Mouse (Mus musculus) adrenal gland, adult (tissue): ENCODE measurements around the gene Acrbp.
A peak's percentile ranks its signal among the peaks of the same experiment; 100 is the strongest.
"Not testable (repeated sequence)": the region's sequence is repeated elsewhere in the genome, so short reads cannot be mapped to it uniquely, and the experiment has no call there.

Experiments used
- DNase-seq, 2 experiments: peaks; one replicate each; pipeline ENCODE4 v3.0.0; 2022 to 2023; ENCODE audit warnings: low spot score in 1 of 2; ENCODE audit not compliant: inconsistent age in 2 of 2

The Acrbp gene

DNA sequence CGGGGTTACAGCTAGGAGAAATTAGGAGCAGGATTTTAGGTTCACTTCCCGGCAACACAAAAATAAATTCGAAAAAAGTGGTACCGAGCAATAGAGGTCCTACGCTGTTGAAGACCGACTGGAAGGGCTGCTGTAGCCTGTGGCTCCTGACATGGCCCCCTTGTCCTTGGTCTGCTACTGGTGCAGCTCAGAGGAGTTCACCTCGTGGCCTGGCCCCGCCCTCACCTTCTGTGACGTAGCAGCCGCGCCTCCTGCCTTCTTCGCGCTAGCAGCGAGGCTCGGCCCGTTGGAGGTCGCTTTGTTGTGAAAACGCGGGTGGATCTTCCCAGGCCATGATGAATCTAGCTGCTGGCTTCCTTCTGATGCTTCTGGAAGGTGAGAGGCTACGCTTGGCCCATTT lies at the start of gene Acrbp:
TSS of gene Acrbp (plus strand) at position 12 of the 400 bp plus-strand sequence.
- DNase-seq: no peak

DNA sequence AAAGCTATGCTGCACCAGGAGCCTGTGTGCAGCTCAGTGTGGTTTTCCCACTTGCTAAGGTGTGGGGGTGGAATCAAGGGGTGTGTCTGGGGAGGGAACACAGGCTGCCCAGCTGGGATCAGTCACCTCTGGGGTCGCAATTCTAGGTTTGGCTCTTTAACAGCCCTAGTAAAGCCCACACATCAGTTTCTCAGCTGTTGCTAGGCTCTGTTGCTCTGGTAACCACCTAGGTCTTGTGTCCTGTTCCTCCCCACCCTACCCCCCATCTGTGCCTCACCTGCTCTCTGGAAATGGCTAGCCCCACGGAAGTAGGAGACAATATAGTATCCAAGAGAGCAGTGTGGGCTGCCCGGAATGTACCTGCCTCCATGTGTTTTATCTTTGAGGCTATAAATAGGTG lies 45.8 kb upstream of the Acrbp start:
- DNase-seq: no peak

- no peak for DNase-seq
Measured at GRCm38 (mm10) chr6:125005086-125005485, 44.4 kb upstream of the Acrbp start.

GRCm38 (mm10) chr6:125008060-125008459 lies 41.4 kb upstream of the Acrbp start:
- no peak for DNase-seq

- DNase-seq: peak; percentile 99
Measured at GRCm38 (mm10) chr6:125008586-125009128, 40.8 kb upstream of the Acrbp start.

- DNase-seq: no peak
Measured at GRCm38 (mm10) chr6:125009129-125009180, 40.5 kb upstream of the Acrbp start, which contains the start of gene Zfp384. Zfp384 (plus strand) TSS chr6:125009145.

DNA sequence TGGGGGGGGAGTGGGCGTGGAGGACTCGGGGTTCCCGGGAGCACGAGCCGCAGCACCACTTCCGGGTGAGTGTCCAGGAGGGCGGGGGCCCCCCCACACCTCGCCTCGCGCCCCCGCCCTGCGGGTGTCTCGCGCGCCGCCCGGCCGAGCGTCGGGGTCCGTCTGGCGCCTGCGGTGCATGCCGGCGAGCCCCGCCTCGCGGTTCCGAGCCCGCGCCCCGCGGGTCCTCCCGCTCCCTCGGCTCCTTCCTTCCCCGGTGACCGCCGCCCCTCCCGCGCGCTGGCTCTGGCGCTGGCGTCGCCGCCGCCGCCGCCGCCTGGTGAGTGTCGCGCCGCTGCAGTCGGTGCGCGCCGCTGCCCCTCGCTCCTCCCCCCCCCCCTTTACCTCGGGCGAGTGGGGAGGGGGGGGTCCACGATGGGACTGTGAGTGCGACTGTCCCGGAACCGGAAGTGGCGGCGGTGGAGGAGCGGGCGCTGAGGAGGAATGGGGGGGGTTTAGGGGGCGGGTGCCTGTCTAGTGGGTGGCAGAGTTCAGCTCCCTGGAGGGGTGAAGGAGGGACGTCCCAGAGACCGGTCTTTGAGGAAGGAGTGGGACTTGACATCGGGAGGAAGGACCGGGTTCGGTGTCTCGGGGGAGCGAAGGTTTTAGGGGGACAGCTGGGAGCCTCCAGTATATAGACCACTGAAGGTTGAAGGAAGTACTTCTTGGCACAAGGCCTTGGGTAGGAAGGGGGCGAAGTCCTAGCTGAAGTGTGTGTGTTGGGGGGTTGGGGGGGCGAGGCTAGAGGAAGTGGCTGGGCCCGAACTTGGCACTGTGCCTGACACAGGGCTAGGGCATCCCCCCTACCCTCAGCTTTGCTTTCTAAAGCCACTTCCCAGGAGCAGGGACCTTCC lies 40.1 kb upstream of the Acrbp start:
- DNase-seq: peak; percentile 89 to 93

DNA sequence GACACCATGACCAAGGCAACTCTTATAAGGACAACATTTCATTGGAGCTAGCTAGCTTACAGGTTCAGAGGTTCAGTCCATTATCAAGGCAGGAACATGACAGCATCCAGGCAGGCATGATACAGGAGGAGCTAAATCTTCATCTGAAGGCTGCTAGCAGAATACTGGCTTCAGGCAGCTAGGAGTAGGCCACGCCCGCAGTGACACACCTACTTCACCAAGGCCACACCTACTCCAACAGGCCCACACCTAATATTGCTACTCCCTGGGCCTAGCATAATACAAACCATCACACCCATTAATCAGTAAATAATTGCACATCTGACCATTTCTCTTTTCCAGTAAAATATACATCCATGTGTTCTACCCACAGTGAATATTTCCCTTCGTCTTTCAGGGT lies 31.8 kb upstream of the Acrbp start:
- peak in 1 of 2 experiments; percentile 26 for DNase-seq

DNA sequence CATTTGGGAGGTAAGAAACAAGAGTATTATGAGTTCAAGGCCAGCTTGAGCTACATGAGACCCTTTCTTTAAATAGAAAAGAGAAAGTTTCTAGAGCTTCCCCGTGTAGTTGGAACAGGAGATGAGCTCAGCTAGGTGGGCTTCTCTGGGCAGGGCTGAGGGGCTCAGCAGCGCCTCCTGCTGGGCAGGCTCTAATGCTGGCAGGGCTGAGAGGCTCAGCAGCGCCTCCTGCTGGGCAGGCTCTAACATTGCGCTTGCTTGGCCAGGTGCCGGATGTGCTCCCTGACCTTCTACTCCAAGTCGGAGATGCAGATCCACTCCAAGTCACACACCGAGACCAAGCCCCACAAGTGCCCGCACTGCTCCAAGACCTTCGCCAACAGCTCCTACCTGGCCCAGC lies 19.0 kb upstream of the Acrbp start:
- peak; percentile 48 to 78 for DNase-seq

GRCm38 (mm10) chr6:125031604-125032003 lies 17.9 kb upstream of the Acrbp start:
- no peak for DNase-seq

DNA sequence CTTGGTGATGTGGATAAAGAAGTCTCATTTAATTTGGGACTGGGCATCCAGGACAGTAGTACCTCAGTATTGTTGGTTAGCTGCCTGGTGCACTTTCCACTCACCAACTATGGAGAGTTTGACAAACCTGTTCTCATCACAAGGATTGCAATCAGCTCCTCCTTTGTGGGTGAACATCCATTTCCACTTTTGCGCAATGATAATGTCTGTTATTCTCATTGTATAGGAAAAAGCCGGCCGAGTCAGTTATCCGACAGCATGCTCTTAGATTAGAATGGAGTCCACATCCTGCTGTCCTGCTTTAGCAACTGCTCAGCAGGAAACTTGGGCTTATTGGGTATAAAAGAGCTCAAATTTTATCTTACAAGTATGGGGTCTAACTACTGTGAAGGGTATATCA lies 10.8 kb upstream of the Acrbp start:
- DNase-seq: no peak

DNA sequence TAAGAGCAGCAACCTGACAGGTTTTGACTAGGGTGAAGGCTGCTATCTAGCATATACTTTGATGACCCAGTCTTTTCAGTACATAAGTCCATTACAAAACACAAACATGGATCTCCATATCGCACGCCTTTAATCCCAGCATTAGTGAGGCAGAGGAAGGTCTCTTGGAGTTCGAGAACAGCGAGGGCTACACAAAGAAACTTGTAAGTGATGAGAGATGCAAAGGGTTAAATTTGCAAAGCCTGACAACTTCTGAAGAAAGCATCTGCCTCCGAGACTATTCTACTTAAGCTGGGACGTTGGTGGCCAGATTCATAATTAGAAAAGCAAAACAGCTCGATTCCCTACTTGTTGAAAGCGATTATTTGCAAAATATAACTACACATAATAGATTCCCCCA lies 10.4 kb upstream of the Acrbp start:
- no peak for DNase-seq

GRCm38 (mm10) chr6:125039533-125040153 lies 9.8 kb upstream of the Acrbp start, which contains the start of gene Ing4:
Ing4 (plus strand) TSS chr6:125039760.
- DNase-seq: peak; percentile 92 to 96

- peak in 1 of 2 experiments; percentile 46 for DNase-seq
Measured at GRCm38 (mm10) chr6:125040221-125040620, 9.3 kb upstream of the Acrbp start.

- DNase-seq: peak in 1 of 2 experiments; percentile 65
Measured at GRCm38 (mm10) chr6:125041047-125041446, 8.4 kb upstream of the Acrbp start.

DNA sequence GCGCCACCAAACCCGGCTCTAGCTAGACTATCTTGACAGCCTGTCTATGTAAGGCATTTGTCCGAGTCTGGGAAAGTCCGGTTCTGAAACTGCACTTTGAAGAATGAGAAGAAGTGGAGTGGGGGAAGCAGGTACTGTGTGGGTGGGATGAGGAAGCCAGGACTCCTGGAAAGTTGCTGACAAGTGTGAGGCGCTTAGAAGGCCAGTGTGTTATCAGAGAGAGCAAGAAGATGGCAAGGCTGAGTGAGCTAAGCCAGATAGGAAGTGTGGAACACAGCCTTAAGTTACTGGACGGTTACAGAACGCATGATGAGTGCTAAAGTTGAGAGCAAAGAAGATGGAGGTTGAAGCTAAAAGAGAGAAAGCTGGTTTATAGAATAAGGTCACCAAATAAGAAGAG lies 7.4 kb upstream of the Acrbp start:
- DNase-seq: no peak

DNA sequence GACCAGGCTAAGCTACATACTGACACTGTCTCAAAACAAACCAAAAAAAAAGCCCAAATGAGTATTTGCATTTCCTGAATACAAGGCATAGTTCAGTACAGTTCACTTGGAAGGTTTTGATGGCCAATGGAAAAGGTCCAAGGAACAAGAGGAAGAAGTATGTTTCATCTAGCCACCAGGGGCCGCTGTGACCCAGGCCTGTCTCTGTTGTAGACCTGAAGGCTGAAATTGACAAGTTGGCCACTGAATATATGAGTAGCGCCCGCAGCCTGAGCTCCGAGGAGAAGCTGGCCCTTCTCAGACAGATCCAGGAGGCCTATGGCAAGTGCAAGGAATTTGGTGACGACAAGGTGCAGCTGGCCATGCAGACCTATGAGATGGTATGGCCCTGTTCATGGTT lies 2.8 kb upstream of the Acrbp start:
- DNase-seq: peak; percentile 80 to 91

- no peak for DNase-seq
Measured at GRCm38 (mm10) chr6:125051237-125051636, 1.7 kb downstream of the Acrbp start.

- DNase-seq: no peak
Measured at GRCm38 (mm10) chr6:125061493-125061892, 12.0 kb downstream of the Acrbp start.

- DNase-seq: no peak
Measured at GRCm38 (mm10) chr6:125062511-125062910, 13.0 kb downstream of the Acrbp start.

GRCm38 (mm10) chr6:125063906-125064305 lies 14.4 kb downstream of the Acrbp start:
- no peak for DNase-seq

DNA sequence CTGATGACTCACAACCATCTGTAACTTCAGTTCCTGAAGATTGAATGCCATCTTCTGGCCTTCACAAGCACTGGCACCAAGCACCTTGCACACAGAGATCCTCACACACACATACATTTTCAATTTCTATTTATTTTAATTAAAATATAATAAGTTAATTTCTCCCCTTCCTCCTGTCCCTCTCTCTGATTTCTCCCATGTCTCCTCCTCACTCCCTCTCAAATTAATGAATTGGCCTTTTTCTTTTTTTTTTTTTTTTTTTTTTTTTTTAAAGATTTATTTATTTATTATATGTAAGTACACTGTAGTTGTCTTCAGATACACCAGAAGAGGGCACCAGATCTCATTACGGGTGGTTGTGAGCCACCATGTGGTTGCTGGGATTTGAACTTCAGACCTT lies 15.7 kb downstream of the Acrbp start:
- DNase-seq: not testable (repeated sequence)

- no peak for DNase-seq
Measured at GRCm38 (mm10) chr6:125067571-125067995, 18.1 kb downstream of the Acrbp start, which contains the start of gene Lpar5. Lpar5 (plus strand) TSS chr6:125067920.
